Mouse (Mus musculus): ENCODE data around the gene Atr.

The Atr gene

GRCm38 (mm10) chr9:95857414-95858026 lies at the start of gene Atr:
Gene Atr, plus strand, starts transcription at chr9:95857597.
- DNase-seq: peak; percentile 94

- DNase-seq: no peak
Measured at GRCm38 (mm10) chr9:95809596-95809995, 47.8 kb upstream of the Atr start.

GRCm38 (mm10) chr9:95811817-95812216 lies 45.6 kb upstream of the Atr start:
- DNase-seq: no peak

- DNase-seq: no peak
Measured at GRCm38 (mm10) chr9:95813721-95814531, 43.5 kb upstream of the Atr start.

GRCm38 (mm10) chr9:95815015-95815673 lies 42.3 kb upstream of the Atr start:
- DNase-seq: no peak

- no peak for DNase-seq
Measured at GRCm38 (mm10) chr9:95815706-95816105, 41.7 kb upstream of the Atr start.

- DNase-seq: no peak
Measured at GRCm38 (mm10) chr9:95822531-95822930, 34.9 kb upstream of the Atr start.

- DNase-seq: no peak
Measured at GRCm38 (mm10) chr9:95827565-95827964, 29.8 kb upstream of the Atr start.

GRCm38 (mm10) chr9:95832758-95833157 lies 24.6 kb upstream of the Atr start:
- DNase-seq: no peak

GRCm38 (mm10) chr9:95834799-95835198 lies 22.6 kb upstream of the Atr start:
- DNase-seq: no peak

GRCm38 (mm10) chr9:95835741-95836140 lies 21.7 kb upstream of the Atr start:
- DNase-seq: no peak

- DNase-seq: no peak
Measured at GRCm38 (mm10) chr9:95839424-95839823, 18.0 kb upstream of the Atr start.

GRCm38 (mm10) chr9:95844825-95845460 lies 12.5 kb upstream of the Atr start, which contains the start of gene Pls1:
Gene Pls1, minus strand, starts transcription at chr9:95845311.
- DNase-seq: peak; percentile 74

GRCm38 (mm10) chr9:95845711-95846110 lies 11.7 kb upstream of the Atr start:
- no peak for DNase-seq

- DNase-seq: no peak
Measured at GRCm38 (mm10) chr9:95851671-95852070, 5.7 kb upstream of the Atr start.

GRCm38 (mm10) chr9:95852896-95853295 lies 4.5 kb upstream of the Atr start:
- DNase-seq: peak; percentile 77

- no peak for DNase-seq
Measured at GRCm38 (mm10) chr9:95854891-95855290, 2.5 kb upstream of the Atr start.

GRCm38 (mm10) chr9:95856004-95856403 lies 1.4 kb upstream of the Atr start:
- no peak for DNase-seq

GRCm38 (mm10) chr9:95858027-95858570 lies 702 bp downstream of the Atr start:
- DNase-seq: peak; percentile 68

GRCm38 (mm10) chr9:95878246-95878645 lies 20.8 kb downstream of the Atr start:
- DNase-seq: no peak

- no peak for DNase-seq
Measured at GRCm38 (mm10) chr9:95882751-95883150, 25.4 kb downstream of the Atr start.

GRCm38 (mm10) chr9:95897392-95897791 lies 40.0 kb downstream of the Atr start:
- no peak for DNase-seq

GRCm38 (mm10) chr9:95932855-95933254 lies 75.5 kb downstream of the Atr start:
- no peak for DNase-seq
